ENCODE assay signal across 12 mouse cellular contexts in genomic region chr9:71975141-71975540, GRCm38 (mm10).
DNase-seq lines count a peak whose midpoint lies in the region; ATAC-seq and TF ChIP-seq lines count a peak whose summit lies in the region.
"Had no signal": no experiment of that assay in that cellular context is flagged by ENCODE, and none has a peak within 500 bp of the region (broad histone marks: within the 10 kb centered on the region; RNA-seq: fewer than 3 reads in every experiment).

No protein-coding gene starts in this region.

- H3K27ac ChIP-seq in heart, postnatal 0 days (ENCODE audit: low read depth), result peak overlapping the region; percentile 8; the same call in 1 of the 2 replicates
- H3K27ac ChIP-seq in forebrain, embryonic 14.5 days (ENCODE audit: low read depth, low read length), result peak overlapping the region; percentile 63
- peak overlapping the region; percentile 51; the same call in 1 of the 2 replicates for H3K27ac ChIP-seq in hindbrain, postnatal 0 days
- H3K27ac ChIP-seq: kidney, postnatal 0 days; liver, embryonic 14.5 days had no signal

- no peak for ATAC-seq in heart, postnatal 0 days (ENCODE audit: insufficient read depth, low read depth)
- ATAC-seq in forebrain, embryonic 14.5 days, result peak; percentile 50
- no peak for ATAC-seq in hindbrain, postnatal 0 days
- ATAC-seq in erythroid progenitor cell, adult 5-6 weeks (replicated peaks; ENCODE audit: low FRiP score, poor library complexity, severe bottlenecking), result no peak

- 75% methylated on average over 4 of the region's 4 CpGs for WGBS in heart, postnatal 0 days
- 13% methylated on average over 4 of the region's 4 CpGs for WGBS in forebrain, embryonic 14.5 days
- 26% methylated on average over 4 of the region's 4 CpGs for WGBS in hindbrain, postnatal 0 days

- H3K4me2 ChIP-seq in heart, postnatal 0 days (ENCODE audit: low read depth, low read length), result no peak overlapping the region
- peak overlapping the region; percentile 33 for H3K4me2 ChIP-seq in forebrain, embryonic 14.5 days (ENCODE audit: low read length)
- H3K4me2 ChIP-seq in hindbrain, postnatal 0 days (ENCODE audit: low read depth, low read length), result 0 out of 2 replicates have a peak overlapping the region, but pooled peaks have one; percentile 18

- no peak for TF ChIP-seq CTCF in heart, postnatal 0 days (IDR thresholded peaks at IDR 0.05; ENCODE audit: low read depth)
- TF ChIP-seq CTCF in hindbrain, postnatal 0 days (IDR thresholded peaks at IDR 0.05; ENCODE audit: low read depth), result no peak

- no peaks in the 10 kb centered on the region for H3K36me3 ChIP-seq in heart, postnatal 0 days (replicated peaks; ENCODE audit: control insufficient read depth, insufficient read depth, low read length)
- no peaks in the 10 kb centered on the region for H3K36me3 ChIP-seq in forebrain, embryonic 14.5 days (ENCODE audit: control insufficient read depth, insufficient read depth, low read length)
- H3K36me3 ChIP-seq in hindbrain, postnatal 0 days (ENCODE audit: insufficient read depth, low read length), result no peaks in the 10 kb centered on the region

- no peak for TF ChIP-seq EP300 in heart, postnatal 0 days (IDR thresholded peaks at IDR 0.05; ENCODE audit: low read depth)

- H3K27me3 ChIP-seq in heart, postnatal 0 days (ENCODE audit: control insufficient read depth, insufficient read depth, low read length), result no peaks in the 10 kb centered on the region
- no peaks in the 10 kb centered on the region for H3K27me3 ChIP-seq in forebrain, embryonic 14.5 days (replicated peaks; ENCODE audit: control insufficient read depth, insufficient read depth, low read length)
- no peaks in the 10 kb centered on the region for H3K27me3 ChIP-seq in hindbrain, postnatal 0 days (ENCODE audit: insufficient read depth, low read length)

- DNase-seq in heart, postnatal 0 days (ENCODE audit: low spot score), result no peak
- no peak for DNase-seq in heart, adult 9 months (ENCODE audit: low spot score in 2 of 2)
- DNase-seq in brain, embryonic 18.5 days (ENCODE audit: low read depth, low spot score), result peak; percentile 4
- DNase-seq in forebrain, embryonic 14.5 days (ENCODE audit: low spot score), result peak; percentile 79
- DNase-seq in hindbrain, postnatal 0 days (ENCODE audit: low spot score), result peak; percentile 40
- DNase-seq in T-cell, adult 2 months (ENCODE audit: low spot score), result no peak
- DNase-seq: gastrocnemius, postnatal 36 days; heart, postnatal 4 days had no signal

- no peaks in the 10 kb centered on the region for H3K9me3 ChIP-seq in heart, postnatal 0 days (replicated peaks; ENCODE audit: control insufficient read depth, low read length)
- no peaks in the 10 kb centered on the region for H3K9me3 ChIP-seq in forebrain, embryonic 14.5 days (replicated peaks; ENCODE audit: control insufficient read depth, low read length)
- H3K9me3 ChIP-seq in hindbrain, postnatal 0 days (ENCODE audit: low read length), result no peaks in the 10 kb centered on the region
- H3K9me3 ChIP-seq: limb, embryonic 10.5 days had no signal

- H3K4me3 ChIP-seq in heart, postnatal 0 days (ENCODE audit: low read depth, low read length), result no peak overlapping the region
- H3K4me3 ChIP-seq in forebrain, embryonic 14.5 days (ENCODE audit: low read depth, low read length), result no peak overlapping the region
- H3K4me3 ChIP-seq in hindbrain, postnatal 0 days (ENCODE audit: low read length), result no peak overlapping the region
- H3K4me3 ChIP-seq: limb, embryonic 10.5 days had no signal

- no peak overlapping the region for H3K9ac ChIP-seq in heart, postnatal 0 days (replicated peaks; ENCODE audit: low read depth, low read length)
- H3K9ac ChIP-seq in forebrain, embryonic 14.5 days (ENCODE audit: low read length), result no peak overlapping the region
- no peak overlapping the region for H3K9ac ChIP-seq in hindbrain, postnatal 0 days (replicated peaks; ENCODE audit: low read length)
- H3K9ac ChIP-seq: liver, embryonic 14.5 days had no signal

- peaks cover 27% of the 10 kb centered on the region for H3K4me1 ChIP-seq in heart, postnatal 0 days (ENCODE audit: control insufficient read depth, insufficient read depth)
- peaks cover 17% of the 10 kb centered on the region for H3K4me1 ChIP-seq in forebrain, embryonic 14.5 days (ENCODE audit: control insufficient read depth, insufficient read depth, low read length)
- H3K4me1 ChIP-seq in hindbrain, postnatal 0 days (ENCODE audit: insufficient read depth, low read length), result peaks cover 15% of the 10 kb centered on the region; the same call in 1 of the 2 replicates

Comparison
In these comparisons a context has a peak if more than half of its experiments do, and no peak if none do; other contexts are left out.
1. DNase-seq: peak in brain, embryonic 18.5 days (single experiment), forebrain, embryonic 14.5 days (single experiment) and hindbrain, postnatal 0 days (single experiment); none in heart, postnatal 0 days (single experiment), heart, adult 9 months (0 of 2) and T-cell, adult 2 months (single experiment).
2. H3K27ac ChIP-seq: peak in every context shown above with its lines; median percentile 63 in forebrain, embryonic 14.5 days; 51 in hindbrain, postnatal 0 days; 8 in heart, postnatal 0 days.